Mouse (Mus musculus) intestine, postnatal 0 days (tissue): ENCODE results near the gene Lmx1a. TPM values are rescaled to one million over a fixed set of nuclear protein-coding genes. Genes with fewer than 3 reads are reported as not detected.

Experiments used
- ATAC-seq: fragments of 200-750 bp; cut with Nextera tagmentation; 2 replicates; pipeline ENCODE4 v1.8.0; 2017; ENCODE audit warnings: mild to moderate bottlenecking, moderate TSS enrichment, moderate library complexity
- H3K27ac ChIP-seq: fragments of 300-500 bp; sonication (generic); 2 replicates; pipeline ENCODE4 v1.5.1; 2014; ENCODE audit warnings: mild to moderate bottlenecking, low read depth, low read length, moderate library complexity
- H3K27me3 ChIP-seq: fragments of 300-500 bp; sonication (generic); replicated peaks from 2 replicates; pipeline ENCODE4 v1.6.1; 2014; ENCODE audit warnings: low read length, mixed read lengths; ENCODE audit not compliant: control insufficient read depth, insufficient read depth
- H3K36me3 ChIP-seq: fragments of 300-500 bp; sonication (generic); 2 replicates; pipeline ENCODE4 v1.6.1; 2014; ENCODE audit warnings: mild to moderate bottlenecking, moderate library complexity; ENCODE audit not compliant: control insufficient read depth, insufficient read depth
- H3K4me1 ChIP-seq: fragments of 300-500 bp; sonication (generic); replicated peaks from 2 replicates; pipeline ENCODE4 v1.6.1; 2014; ENCODE audit warnings: antibody characterized with exemption, low read length, mixed read lengths; ENCODE audit not compliant: control insufficient read depth, insufficient read depth
- H3K4me2 ChIP-seq: fragments of 300-500 bp; sonication (generic); replicated peaks from 2 replicates; pipeline ENCODE4 v1.6.1; 2014; ENCODE audit warnings: low read depth, mild to moderate bottlenecking, moderate library complexity
- H3K4me3 ChIP-seq: fragments of 300-500 bp; sonication (generic); 2 replicates; pipeline ENCODE4 v1.5.1; 2014; ENCODE audit warnings: low read depth, low read length
- H3K9ac ChIP-seq: fragments of 300-500 bp; sonication (generic); 2 replicates; pipeline ENCODE4 v1.6.1; 2014; ENCODE audit warnings: mild to moderate bottlenecking, low read depth, low read length
- H3K9me3 ChIP-seq: fragments of 300-500 bp; sonication (generic); 2 replicates; pipeline ENCODE4 v1.6.1; 2016; ENCODE audit warnings: mixed run types; ENCODE audit not compliant: control insufficient read depth
- CTCF ChIP-seq: sonication (generic); IDR thresholded peaks from 2 replicates; pipeline ENCODE4 v1.5.1; 2016; ENCODE audit warnings: low read depth, mild to moderate bottlenecking, control low read depth, antibody characterized with exemption, moderate library complexity
- WGBS: fragments of 180-500 bp; shearing (Covaris S2); extraction: QIAGEN DNeasy Blood & Tissue Kit; methylation state at CpG from one replicate; pipeline ENCODE4 v1.1.7; 2014; 5-methylcytosine and 5-hydroxymethylcytosine counted together
- polyA plus RNA-seq: library from polyadenylated mRNA; unstranded; fragments of >200 nt; fragmentation: Nextera tagmentation; extraction: Ambion mirVana; gene quantifications from 2 replicates; pipeline ENCODE4 v1.2.1, GENCODE M21; 2015

Gene Lmx1a
- polyA plus RNA-seq, 1 experiment from 2014 or later: 0.27 TPM

GRCm38 (mm10) chr1:167700221-167700620 lies 11.2 kb downstream of the Lmx1a start:
- H3K27ac ChIP-seq: no peak overlapping the region
- peaks cover 11% of the 10 kb centered on the region; the same call in 1 of the 2 replicates for H3K27me3 ChIP-seq
- WGBS: 21% methylated on average over 7 of the region's 7 CpGs
- TF ChIP-seq CTCF: no peak
- H3K9ac ChIP-seq: no peak overlapping the region
- no peaks in the 10 kb centered on the region for H3K9me3 ChIP-seq
- H3K4me2 ChIP-seq: no peak overlapping the region
- no peak for ATAC-seq
- no peaks in the 10 kb centered on the region for H3K4me1 ChIP-seq
- no peaks in the 10 kb centered on the region for H3K36me3 ChIP-seq
- H3K4me3 ChIP-seq: no peak overlapping the region

GRCm38 (mm10) chr1:167705527-167705926 lies 16.5 kb downstream of the Lmx1a start:
- H3K4me1 ChIP-seq: no peaks in the 10 kb centered on the region
- H3K4me3 ChIP-seq: no peak overlapping the region
- no peak overlapping the region for H3K9ac ChIP-seq
- no peak for TF ChIP-seq CTCF
- WGBS: 80% methylated on average over 7 of the region's 7 CpGs
- H3K9me3 ChIP-seq: no peaks in the 10 kb centered on the region
- H3K27me3 ChIP-seq: no peaks in the 10 kb centered on the region
- H3K27ac ChIP-seq: no peak overlapping the region
- no peak for ATAC-seq
- H3K4me2 ChIP-seq: no peak overlapping the region
- no peaks in the 10 kb centered on the region for H3K36me3 ChIP-seq

- WGBS: 51% methylated on average over 5 of the region's 5 CpGs
- no peak for TF ChIP-seq CTCF
- no peaks in the 10 kb centered on the region for H3K36me3 ChIP-seq
- H3K4me1 ChIP-seq: no peaks in the 10 kb centered on the region
- H3K9me3 ChIP-seq: no peaks in the 10 kb centered on the region
- ATAC-seq: no peak
- H3K9ac ChIP-seq: no peak overlapping the region
- H3K27me3 ChIP-seq: no peaks in the 10 kb centered on the region
- H3K4me2 ChIP-seq: no peak overlapping the region
- H3K4me3 ChIP-seq: no peak overlapping the region
- H3K27ac ChIP-seq: no peak overlapping the region
Measured at GRCm38 (mm10) chr1:167708761-167709160, 19.7 kb downstream of the Lmx1a start.

GRCm38 (mm10) chr1:167715730-167716341 lies 26.8 kb downstream of the Lmx1a start:
- ATAC-seq: no peak
- Histone ChIP-seq H3K4me2 (no peak overlapping the region), H3K27ac (no peak overlapping the region), H3K9ac (no peak overlapping the region), H3K9me3 (no peaks in the 10 kb centered on the region), H3K27me3 (no peaks in the 10 kb centered on the region), H3K4me3 (no peak overlapping the region), H3K4me1 (no peaks in the 10 kb centered on the region), H3K36me3 (no peaks in the 10 kb centered on the region)
- 68% methylated on average over 6 of the region's 6 CpGs for WGBS
- no peak for TF ChIP-seq CTCF

GRCm38 (mm10) chr1:167734471-167734870 lies 45.4 kb downstream of the Lmx1a start:
- Histone ChIP-seq H3K27me3 (no peaks in the 10 kb centered on the region), H3K4me3 (no peak overlapping the region), H3K9ac (no peak overlapping the region), H3K4me2 (no peak overlapping the region), H3K9me3 (no peaks in the 10 kb centered on the region), H3K36me3 (no peaks in the 10 kb centered on the region), H3K4me1 (no peaks in the 10 kb centered on the region), H3K27ac (no peak overlapping the region)
- TF ChIP-seq CTCF: no peak
- 14% methylated on average over 6 of the region's 6 CpGs for WGBS
- no peak for ATAC-seq

GRCm38 (mm10) chr1:167736793-167737192 lies 47.8 kb downstream of the Lmx1a start:
- no peak overlapping the region for H3K9ac ChIP-seq
- no peak for ATAC-seq
- no peaks in the 10 kb centered on the region for H3K4me1 ChIP-seq
- TF ChIP-seq CTCF: no peak
- H3K4me2 ChIP-seq: no peak overlapping the region
- H3K36me3 ChIP-seq: no peaks in the 10 kb centered on the region
- no peaks in the 10 kb centered on the region for H3K27me3 ChIP-seq
- WGBS: 80% methylated on average over 3 of the region's 3 CpGs
- H3K27ac ChIP-seq: no peak overlapping the region
- no peak overlapping the region for H3K4me3 ChIP-seq
- H3K9me3 ChIP-seq: no peaks in the 10 kb centered on the region

- Histone ChIP-seq H3K4me2 (no peak overlapping the region), H3K9ac (no peak overlapping the region), H3K4me3 (no peak overlapping the region), H3K9me3 (no peaks in the 10 kb centered on the region), H3K4me1 (no peaks in the 10 kb centered on the region), H3K27me3 (no peaks in the 10 kb centered on the region), H3K27ac (no peak overlapping the region), H3K36me3 (no peaks in the 10 kb centered on the region)
- WGBS: 82% methylated on average over 7 of the region's 7 CpGs
- no peak for ATAC-seq
- TF ChIP-seq CTCF: no peak
Measured at GRCm38 (mm10) chr1:167739286-167739685, 50.2 kb downstream of the Lmx1a start.
